Mouse (Mus musculus) CH12F3 (cell line): ENCODE measurements around the gene Aipl1.

ENCODE experiments used
- in situ Hi-C: fragments of 300-500 bp; cut with MboI; formaldehyde crosslinking; loops from 2 replicates; pipeline ENCODE4 v1.14.3; 2020; ENCODE audit warnings: low sequenced_read_pairs

The Aipl1 gene

DNA sequence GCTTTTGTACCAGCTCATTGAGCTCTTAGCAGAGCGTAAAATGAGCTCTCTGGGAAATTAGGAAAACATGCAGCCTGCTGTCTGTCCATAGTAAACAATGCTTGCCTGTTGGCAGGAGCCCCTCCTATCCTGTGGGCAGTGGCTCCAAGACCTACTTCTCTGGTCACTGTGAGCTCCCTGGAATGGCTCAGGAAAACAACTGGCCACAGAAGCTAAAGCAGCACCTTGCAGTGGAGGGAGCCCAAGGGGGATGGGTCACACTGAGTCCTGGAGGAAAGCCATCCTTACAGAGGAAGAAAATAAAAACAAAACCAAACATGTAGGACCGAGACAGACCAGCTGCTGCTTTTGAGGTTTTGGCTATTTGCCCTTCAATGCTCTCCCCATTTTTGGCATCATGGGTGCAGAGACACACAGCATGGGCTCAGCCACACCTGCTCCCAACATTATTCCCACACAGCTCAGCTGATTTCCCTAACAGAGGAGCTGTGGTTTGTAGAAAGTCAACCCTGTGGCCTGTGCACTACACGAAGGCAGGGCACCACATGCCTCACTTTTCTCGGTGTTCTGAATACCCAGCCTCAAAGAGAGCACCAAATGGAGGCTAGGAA lies 52.1 kb downstream of the Aipl1 start:
- in situ Hi-C loops: no loop called here

DNA sequence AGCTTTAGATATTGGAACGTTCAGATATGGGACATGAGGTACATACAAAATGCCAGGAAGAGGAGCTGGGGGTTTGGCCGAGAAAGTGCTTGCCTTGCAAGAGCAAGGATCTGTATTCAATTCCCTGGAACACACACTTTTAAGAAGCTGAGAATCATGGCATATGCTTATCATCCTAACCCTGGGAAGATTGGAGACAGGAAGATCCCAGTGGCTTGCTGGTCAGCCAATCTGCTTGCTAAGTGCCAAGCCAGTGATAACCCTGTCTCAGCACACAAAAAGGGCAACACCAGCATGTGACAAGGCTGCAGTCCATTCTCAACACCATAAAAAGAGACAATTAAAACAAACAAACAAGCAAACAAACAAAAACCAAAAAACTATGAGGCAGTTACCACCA lies 53.2 kb downstream of the Aipl1 start:
- in situ Hi-C loops: no loop called here
